Mouse (Mus musculus) MEL (cell line): ENCODE measurements around the gene Dlgap1. TPM values are rescaled to one million over a fixed set of nuclear protein-coding genes. Genes with fewer than 3 reads are reported as not detected.

Experiments used
- DNase-seq: peaks from one replicate; pipeline ENCODE4 v3.0.0; 2011; ENCODE audit warnings: low read depth, low spot score
- H3K27ac ChIP-seq: 2 replicates; pipeline ENCODE4 v1.5.1; 2012; ENCODE audit warnings: low read depth, mild to moderate bottlenecking, control low read depth, low read length, moderate library complexity; ENCODE audit not compliant: control insufficient read depth
- H3K27me3 ChIP-seq, 2 experiments: fragments of 150-350 bp in 1 of 2; sonication (generic) in 1 of 2; 2 replicates each; pipeline ENCODE4 v1.6.1; 2012; ENCODE audit warnings: low read length in 2 of 2, mild to moderate bottlenecking in 2 of 2, improper control_type of control experiment in 1 of 2, moderate library complexity in 1 of 2; ENCODE audit not compliant: insufficient read depth in 2 of 2, control insufficient read depth in 1 of 2
- H3K36me3 ChIP-seq, 2 experiments: 2 replicates each; pipeline ENCODE4 v1.6.1; 2012 to 2014; ENCODE audit warnings: low read length in 2 of 2, improper control_type of control experiment in 1 of 2, inconsistent platforms in 1 of 2, mild to moderate bottlenecking in 1 of 2; ENCODE audit not compliant: insufficient read depth in 2 of 2, control insufficient read depth in 1 of 2
- H3K4me1 ChIP-seq, 2 experiments: fragments of 150-350 bp in 1 of 2; sonication (generic) in 1 of 2; 2 replicates each; pipeline ENCODE4 v1.6.1; 2012; ENCODE audit warnings: low read length in 2 of 2, improper control_type of control experiment in 1 of 2, mild to moderate bottlenecking in 1 of 2; ENCODE audit not compliant: insufficient read depth in 2 of 2, control insufficient read depth in 1 of 2
- H3K4me3 ChIP-seq, 2 experiments: fragments of 150-350 bp in 1 of 2; sonication (generic) in 1 of 2; 2 replicates each; pipeline ENCODE4 v1.5.1; 2012; ENCODE audit warnings: low read depth in 2 of 2, low read length in 2 of 2, mild to moderate bottlenecking in 2 of 2, moderate library complexity in 2 of 2, control low read depth in 1 of 2, improper control_type of control experiment in 1 of 2; ENCODE audit not compliant: control insufficient read depth in 1 of 2, insufficient read depth in 1 of 2
- H3K79me2 ChIP-seq: 2 replicates; pipeline ENCODE4 v1.6.1; 2012; ENCODE audit warnings: mild to moderate bottlenecking, low read length, moderate library complexity; ENCODE audit not compliant: control insufficient read depth, poor library complexity, insufficient read depth
- H3K9ac ChIP-seq: 2 replicates; pipeline ENCODE4 v1.6.1; 2012; ENCODE audit warnings: low read depth, mild to moderate bottlenecking, control low read depth, low read length, moderate library complexity; ENCODE audit not compliant: control insufficient read depth, poor library complexity, severe bottlenecking
- H3K9me3 ChIP-seq: fragments of 150-350 bp; sonication (generic); replicated peaks from 2 replicates; pipeline ENCODE4 v1.6.1; 2012; ENCODE audit warnings: mild to moderate bottlenecking, low read length, improper control_type of control experiment, moderate library complexity; ENCODE audit not compliant: insufficient read depth
- BHLHE40 ChIP-seq: IDR thresholded peaks from 2 replicates; pipeline ENCODE4 v1.6.1; 2012; ENCODE audit warnings: low read depth, mild to moderate bottlenecking, inconsistent platforms, low read length, improper control_type of control experiment, borderline replicate concordance
- CHD1 ChIP-seq: IDR thresholded peaks from 2 replicates; pipeline ENCODE4 v1.6.1; 2012; ENCODE audit warnings: low read depth, mild to moderate bottlenecking, inconsistent platforms, low read length, improper control_type of control experiment
- CHD2 ChIP-seq: IDR thresholded peaks from 2 replicates; pipeline ENCODE4 v1.6.1; 2011; ENCODE audit warnings: low read length, improper control_type of control experiment
- E2F4 ChIP-seq: IDR thresholded peaks from 2 replicates; pipeline ENCODE4 v1.6.1; 2011; ENCODE audit warnings: low read depth, low read length, improper control_type of control experiment, borderline replicate concordance
- EP300 ChIP-seq, 2 experiments: IDR thresholded peaks; 2 replicates each; pipeline ENCODE4 v1.6.1; 2011; ENCODE audit warnings: improper control_type of control experiment in 2 of 2, low read length in 2 of 2, low read depth in 1 of 2, mild to moderate bottlenecking in 1 of 2
- GATA1 ChIP-seq: IDR thresholded peaks from 2 replicates; pipeline ENCODE4 v1.6.1; 2011; ENCODE audit warnings: low read depth, low read length, improper control_type of control experiment
- MAFK ChIP-seq: IDR thresholded peaks from 2 replicates; pipeline ENCODE4 v1.6.1; 2011; ENCODE audit warnings: low read depth, mild to moderate bottlenecking, low read length, improper control_type of control experiment, borderline replicate concordance
- MAX ChIP-seq: IDR thresholded peaks from 2 replicates; pipeline ENCODE4 v1.6.1; 2011; ENCODE audit warnings: low read length, improper control_type of control experiment
- MAZ ChIP-seq: IDR thresholded peaks from 2 replicates; pipeline ENCODE4 v1.6.1; 2012; ENCODE audit warnings: low read depth, mild to moderate bottlenecking, inconsistent platforms, low read length, improper control_type of control experiment
- RCOR1 ChIP-seq: IDR thresholded peaks from 2 replicates; pipeline ENCODE4 v1.6.1; 2012; ENCODE audit warnings: low read depth, mild to moderate bottlenecking, inconsistent platforms, low read length, improper control_type of control experiment
- TCF12 ChIP-seq: IDR thresholded peaks from 2 replicates; pipeline ENCODE4 v1.6.1; 2014; ENCODE audit warnings: low read depth, mild to moderate bottlenecking, inconsistent platforms, low read length, improper control_type of control experiment, moderate library complexity
- USF1 ChIP-seq: IDR thresholded peaks from 2 replicates; pipeline ENCODE4 v1.6.1; 2014; ENCODE audit warnings: low read depth, mild to moderate bottlenecking, inconsistent platforms, low read length, improper control_type of control experiment, moderate library complexity
- ZNF384 ChIP-seq: IDR thresholded peaks from 2 replicates; pipeline ENCODE4 v1.6.1; 2012; ENCODE audit warnings: low read depth, mild to moderate bottlenecking, inconsistent platforms, low read length, improper control_type of control experiment
- polyA plus RNA-seq, 2 experiments: library from polyadenylated mRNA; stranded (reverse) in 1 of 2; unstranded in 1 of 2; fragments of >175 nt in 1 of 2; fragments of >200 nt in 1 of 2; gene quantifications; 2 replicates each; pipeline versions ENCODE4 v1.2.1 to v1.2.4; 2012; ENCODE audit warnings: low replicate concordance in 2 of 2, low read depth in 1 of 2; ENCODE audit not compliant: insufficient read length in 2 of 2, insufficient read depth in 1 of 2, missing spikeins in 1 of 2
- total RNA-seq: library from RNA; depleted of rRNA; stranded (reverse); fragments of 300-350 nt; gene quantifications from 2 replicates; pipeline ENCODE4 v1.2.3, GENCODE M21; 2012

The Dlgap1 gene
- total and polyA plus RNA-seq, 3 experiments = 0.06 TPM; not detected in 2

DNA sequence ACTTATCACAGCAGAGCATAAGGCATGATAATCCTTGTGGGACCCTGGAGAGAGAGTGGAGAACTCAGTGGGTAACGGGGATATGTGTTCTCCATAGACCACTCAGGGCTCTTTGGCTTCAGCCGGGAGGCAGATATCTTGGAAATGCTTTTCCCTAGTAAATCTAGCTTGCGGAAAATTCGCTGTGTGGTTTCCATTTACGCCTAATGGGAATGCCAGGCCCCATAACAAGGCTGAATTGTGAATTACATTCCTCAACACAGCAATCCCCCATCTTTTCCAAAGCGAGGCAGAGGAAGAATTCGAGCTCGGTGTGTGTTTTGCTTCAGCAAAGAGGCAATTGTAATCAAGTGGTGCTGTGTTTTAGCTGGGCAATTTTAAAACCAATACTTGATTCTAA is 372.4 kb downstream of the Dlgap1 start:
- Histone ChIP-seq H3K4me3 (no peak overlapping the region), H3K9me3 (no peaks in the 10 kb centered on the region), H3K27ac (no peak overlapping the region), H3K27me3 (no peaks in the 10 kb centered on the region), H3K4me1 (no peaks in the 10 kb centered on the region), H3K79me2 (no peaks in the 10 kb centered on the region), H3K9ac (no peak overlapping the region), H3K36me3 (no peaks in the 10 kb centered on the region)
- DNase-seq = no peak
- TF ChIP-seq BHLHE40 (no peak), USF1 (no peak), MAZ (no peak)

DNA sequence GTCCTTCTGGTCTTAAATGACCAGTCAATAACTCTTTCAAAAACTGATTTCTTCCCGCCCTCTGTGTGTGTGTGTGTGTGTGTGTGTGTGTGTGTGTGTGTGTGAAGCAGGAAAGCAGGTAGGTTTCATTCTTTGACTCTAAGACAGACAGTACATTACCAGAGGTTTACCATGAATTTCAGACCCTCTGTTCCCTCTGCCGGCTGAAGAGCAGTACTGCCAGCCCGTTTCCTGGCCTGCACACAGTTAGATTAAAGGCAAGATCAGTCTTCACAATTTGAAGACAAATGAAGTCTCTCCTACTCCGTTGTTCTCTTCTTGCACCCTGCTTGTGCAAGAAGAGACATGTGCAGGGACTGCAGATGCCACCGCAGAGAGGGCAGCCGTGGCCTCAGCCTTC is 373.0 kb downstream of the Dlgap1 start:
- no peak overlapping the region for H3K9ac ChIP-seq
- H3K27me3 ChIP-seq = no peaks in the 10 kb centered on the region
- no peaks in the 10 kb centered on the region for H3K79me2 ChIP-seq
- H3K36me3 ChIP-seq = no peaks in the 10 kb centered on the region
- H3K4me1 ChIP-seq = no peaks in the 10 kb centered on the region
- H3K9me3 ChIP-seq = no peaks in the 10 kb centered on the region
- H3K4me3 ChIP-seq = no peak overlapping the region
- DNase-seq = no peak
- TF ChIP-seq TCF12 (no peak), E2F4 (no peak), MAX (no peak), CHD2 (no peak), CHD1 (no peak), EP300 (IDR thresholded peaks at IDR 0.05; ENCODE audit: low read depth in 1 of 2, low read length in 2 of 2) (no peak)
- H3K27ac ChIP-seq = no peak overlapping the region

DNA sequence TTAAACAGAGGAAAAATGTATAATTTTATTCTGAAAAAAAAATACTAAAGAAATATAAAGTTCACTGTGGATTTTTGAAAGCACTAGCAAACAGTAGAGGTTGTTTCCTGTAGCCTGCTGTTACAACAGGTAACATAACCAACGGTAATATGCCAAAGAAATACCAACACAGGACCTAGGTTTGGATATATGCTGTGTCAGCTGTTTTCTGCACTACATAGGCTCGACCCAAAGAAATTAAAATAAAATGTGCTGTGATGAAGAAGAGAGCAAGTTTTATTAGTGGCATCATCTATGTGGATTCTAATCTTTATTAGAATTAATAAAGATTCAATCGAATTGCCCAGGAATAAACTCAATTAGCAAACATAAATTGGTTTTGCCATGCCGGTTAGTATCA is 378.5 kb downstream of the Dlgap1 start:
- no peak overlapping the region for H3K4me3 ChIP-seq
- no peak overlapping the region for H3K27ac ChIP-seq
- H3K79me2 ChIP-seq = no peaks in the 10 kb centered on the region
- no peak overlapping the region for H3K9ac ChIP-seq
- no peak for DNase-seq
- no peaks in the 10 kb centered on the region for H3K4me1 ChIP-seq
- TF ChIP-seq TCF12 (no peak), RCOR1 (no peak), MAFK (0 out of 2 replicates have a peak, but pooled peaks have one; percentile 25), GATA1 (no peak), ZNF384 (no peak)
- H3K36me3 ChIP-seq = no peaks in the 10 kb centered on the region
- H3K27me3 ChIP-seq = no peaks in the 10 kb centered on the region
- no peaks in the 10 kb centered on the region for H3K9me3 ChIP-seq
